Mouse (Mus musculus) fibroblast of lung, adult 2 months (primary cell): ENCODE data around the gene Trappc4.
A peak's percentile ranks its signal among the peaks of the same experiment; 100 is the strongest.
"Not testable (repeated sequence)": the region's sequence is repeated elsewhere in the genome, so short reads cannot be mapped to it uniquely, and the experiment has no call there.

ENCODE experiments used
- DNase-seq: peaks from one replicate; pipeline ENCODE4 v3.0.0-alpha.2; 2011; ENCODE audit warnings: low read depth

Trappc4 gene

GRCm38 (mm10) chr9:44406906-44407751, at the start of gene Trappc4, which contains the start of gene Rps25:
Gene Trappc4, minus strand, starts transcription at chr9:44407600.
Gene Rps25, plus strand, starts transcription at chr9:44407139.
- DNase-seq, result peak; percentile 89

- DNase-seq, result no peak
Measured at GRCm38 (mm10) chr9:44454891-44455220, 47.5 kb upstream of the Trappc4 start, which contains the start of gene Upk2. Gene Upk2, minus strand, starts transcription at chr9:44454976.

GRCm38 (mm10) chr9:44454132-44454890, 46.9 kb upstream of the Trappc4 start:
- DNase-seq, result peak; percentile 31

GRCm38 (mm10) chr9:44450387-44450786, 43.0 kb upstream of the Trappc4 start:
- DNase-seq, result no peak

- not testable (repeated sequence) for DNase-seq
Measured at GRCm38 (mm10) chr9:44444402-44445025, 37.1 kb upstream of the Trappc4 start.

- no peak for DNase-seq
Measured at GRCm38 (mm10) chr9:44440961-44441360, 33.6 kb upstream of the Trappc4 start, which contains the start of gene Foxr1. Gene Foxr1, minus strand, starts transcription at chr9:44441136.

GRCm38 (mm10) chr9:44435747-44436146, 28.3 kb upstream of the Trappc4 start:
- no peak for DNase-seq

GRCm38 (mm10) chr9:44432577-44433185, 25.3 kb upstream of the Trappc4 start:
- no peak for DNase-seq

- DNase-seq, result no peak
Measured at GRCm38 (mm10) chr9:44423576-44423975, 16.2 kb upstream of the Trappc4 start.

- no peak for DNase-seq
Measured at GRCm38 (mm10) chr9:44420280-44420898, 13.0 kb upstream of the Trappc4 start.

GRCm38 (mm10) chr9:44419730-44420129, 12.3 kb upstream of the Trappc4 start:
- not testable (repeated sequence) for DNase-seq

GRCm38 (mm10) chr9:44418519-44419385, 11.4 kb upstream of the Trappc4 start, which contains the start of gene Ccdc84:
Gene Ccdc84, minus strand, starts transcription at chr9:44418569.
- no peak for DNase-seq

- DNase-seq, result peak; percentile 75
Measured at GRCm38 (mm10) chr9:44417892-44418363, 10.5 kb upstream of the Trappc4 start.

GRCm38 (mm10) chr9:44417156-44417891, 9.9 kb upstream of the Trappc4 start:
- no peak for DNase-seq

GRCm38 (mm10) chr9:44412781-44413180, 5.4 kb upstream of the Trappc4 start:
- DNase-seq, result no peak

GRCm38 (mm10) chr9:44412306-44412705, 4.9 kb upstream of the Trappc4 start:
- no peak for DNase-seq

- no peak for DNase-seq
Measured at GRCm38 (mm10) chr9:44411601-44412130, 4.3 kb upstream of the Trappc4 start.

- no peak for DNase-seq
Measured at GRCm38 (mm10) chr9:44410647-44411336, 3.4 kb upstream of the Trappc4 start.

- DNase-seq, result not testable (repeated sequence)
Measured at GRCm38 (mm10) chr9:44408693-44409092, 1.3 kb upstream of the Trappc4 start.
